In the genomic region with DNA sequence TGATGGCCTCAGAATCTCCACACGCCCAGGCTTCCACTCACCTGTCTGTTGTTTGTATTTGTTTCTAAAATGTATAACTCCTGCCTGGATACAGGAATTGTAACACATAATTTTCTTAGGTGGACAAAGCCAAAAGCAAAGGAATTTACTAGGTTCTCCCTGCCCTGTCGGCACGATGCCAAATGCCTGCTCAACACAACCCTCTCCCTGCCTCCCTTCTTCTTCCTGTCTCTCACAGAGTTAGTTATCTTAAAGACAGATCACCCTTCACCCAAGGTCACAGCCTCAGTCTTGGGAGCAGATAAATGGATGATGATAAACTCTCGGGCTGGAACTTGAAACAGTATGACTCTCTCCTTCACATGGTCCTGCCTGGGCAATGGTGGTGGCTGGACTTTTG, we compare ENCODE assay signal across 31 mouse cellular contexts. TPM values are rescaled to one million over a fixed set of nuclear protein-coding genes. Genes with fewer than 3 reads are reported as not detected.
DNase-seq lines count a peak whose midpoint lies in the region; TF ChIP-seq lines count a peak whose summit lies in the region.
"Had no signal": no experiment of that assay in that cellular context is flagged by ENCODE, and none has a peak within 500 bp of the region (broad histone marks: within the 10 kb centered on the region; RNA-seq: fewer than 3 reads in every experiment).

No protein-coding gene starts in this region.

- peak; percentile 38 for DNase-seq in kidney, adult 2 months
- DNase-seq in kidney, adult 18-20 months = no peak
- peak; percentile 37 for DNase-seq in ovary, adult 18-20 months (ENCODE audit: low spot score)
- DNase-seq in ovary, postnatal 10 days (ENCODE audit: low spot score) = no peak
- peak; percentile 30 for DNase-seq in adrenal gland, adult 8-10 months
- DNase-seq in adrenal gland, postnatal 36 days = peak; percentile 56 to 57
- no peak for DNase-seq in left cerebral cortex, adult 9 months (ENCODE audit: low spot score in 2 of 2)
- DNase-seq: B cell, adult 2 months; cerebellum, adult 11 months; cerebellum, postnatal 10 days; forebrain, postnatal 0 days; gastrocnemius, postnatal 25 days; heart, postnatal 36 days; layer of hippocampus, adult 9-11 months; left cerebral cortex, postnatal 4 days; right cerebral cortex, postnatal 14 days had no signal

- 59% methylated on average over 4 of the region's 4 CpGs for whole genome bisulfite sequencing in kidney, adult 2 months

- H3K4me3 ChIP-seq in kidney, adult 2 months (ENCODE audit: insufficient read depth, low read depth, low read length) = no peak overlapping the region
- H3K4me3 ChIP-seq: heart, embryonic 15.5 days; intestine, embryonic 15.5 days; left cerebral cortex, adult 2 months; limb, embryonic 15.5 days; liver, embryonic 15.5 days; lung, embryonic 15.5 days; midbrain, embryonic 10.5 days; myocyte; neural tube, embryonic 13.5 days had no signal

- H3K4me1 ChIP-seq in kidney, adult 2 months (ENCODE audit: control insufficient read depth, insufficient read depth, low read length) = no peaks in the 10 kb centered on the region
- H3K4me1 ChIP-seq: intestine, embryonic 15.5 days; liver, embryonic 15.5 days; midbrain, embryonic 10.5 days; neural tube, embryonic 13.5 days had no signal

- H3K27ac ChIP-seq in kidney, adult 2 months (ENCODE audit: insufficient read depth, low read depth, low read length) = no peak overlapping the region
- H3K27ac ChIP-seq: heart, embryonic 15.5 days; hindbrain, embryonic 14.5 days; intestine, embryonic 15.5 days; left cerebral cortex, adult 2 months; limb, embryonic 15.5 days; liver, embryonic 15.5 days; lung, embryonic 15.5 days; macrophage; midbrain, embryonic 10.5 days; neural tube, embryonic 13.5 days; stomach, postnatal 0 days had no signal

- TF ChIP-seq CTCF in kidney, adult 2 months (conservative IDR thresholded peaks at IDR 0.05; ENCODE audit: insufficient read depth, insufficient read length, low read depth, low read length) = no peak

- TF ChIP-seq POLR2A in kidney, adult 2 months (IDR thresholded peaks at IDR 0.05; ENCODE audit: low read depth, low read length) = no peak

- H3K36me3 ChIP-seq in kidney, adult 2 months (ENCODE audit: control insufficient read depth, insufficient read depth, low read length) = no peaks in the 10 kb centered on the region
- H3K36me3 ChIP-seq: G1E; intestine, embryonic 15.5 days; liver, embryonic 15.5 days; lung, embryonic 15.5 days; midbrain, embryonic 10.5 days; neural tube, embryonic 13.5 days had no signal

- H3K27me3 ChIP-seq in kidney, adult 2 months (replicated peaks; ENCODE audit: control insufficient read depth, insufficient read depth, low read length) = no peaks in the 10 kb centered on the region
- H3K27me3 ChIP-seq: CH12.LX; heart, embryonic 15.5 days; intestine, embryonic 15.5 days; limb, embryonic 15.5 days; liver, embryonic 15.5 days; lung, embryonic 15.5 days; neural tube, embryonic 13.5 days; Patski had no signal

RNA-seq across cellular contexts. Expression of gene Lama4, which starts 35.6 kb away (rescaled TPM):
- 8.1 and 9.0 TPM in 2 replicates for polyA plus RNA-seq in kidney, adult 2 months (2012; rRNA removed)
- total RNA-seq in adrenal gland, adult 8-10 months (2022) = 10 to 100 TPM; 23.3 to 76.8 (median 55.6) TPM
- total RNA-seq in adrenal gland, postnatal 36 days (2021) = 10 to 100 TPM; 56.7 to 86.6 TPM
- polyA plus RNA-seq: G1E, macrophage had no signal

Comparison
In these comparisons a context has a peak if more than half of its experiments do, and no peak if none do; other contexts are left out.
1. DNase-seq: peak in kidney, adult 2 months (single experiment), ovary, adult 18-20 months (single experiment), adrenal gland, adult 8-10 months (single experiment) and adrenal gland, postnatal 36 days (2 of 2); none in kidney, adult 18-20 months (single experiment), ovary, postnatal 10 days (single experiment) and left cerebral cortex, adult 9 months (0 of 2).